Mouse (Mus musculus) adrenal gland, postnatal 25 days (tissue): ENCODE measurements around the gene Olfr530. TPM values are rescaled to one million over a fixed set of nuclear protein-coding genes. Genes with fewer than 3 reads are reported as not detected.

ENCODE experiments used
- DNase-seq: peaks from one replicate; pipeline ENCODE4 v3.0.0; 2021; ENCODE audit warnings: mixed read lengths
- long read RNA-seq: library from polyadenylated mRNA; stranded (forward); transcript quantifications from one replicate; pipeline ENCODE4 v2.0.0, GENCODE M21; 2021
- total RNA-seq: library from RNA; stranded (reverse); gene quantifications from 2 replicates; pipeline ENCODE4 v1.2.3, GENCODE M21; 2021

The Olfr530 gene
- not detected in 2 replicates for total RNA-seq
- long read RNA-seq = 0 reads

DNA sequence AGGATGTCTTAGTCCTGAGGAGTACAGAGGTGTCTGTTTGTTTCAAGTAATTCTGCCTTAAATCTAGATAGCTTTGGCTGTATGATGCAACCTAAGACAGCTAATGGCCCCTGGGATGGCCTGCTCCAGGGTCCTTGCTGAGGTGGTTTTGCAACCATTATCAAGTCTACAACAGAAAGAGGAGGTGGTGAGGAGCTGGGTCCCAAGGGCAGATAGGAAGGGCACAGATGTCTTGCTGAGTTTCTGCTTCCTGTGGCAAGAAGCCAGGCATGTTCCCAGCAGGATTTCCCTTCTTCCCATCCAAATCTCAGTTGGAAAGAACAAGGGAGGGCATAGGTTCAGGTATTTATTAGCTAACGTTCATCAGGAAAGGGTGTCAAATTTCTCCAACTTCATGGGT is at the start of gene Olfr530:
Gene Olfr530 (minus strand): TSS at position 101 of the 400 bp plus-strand sequence.
- DNase-seq = no peak

DNA sequence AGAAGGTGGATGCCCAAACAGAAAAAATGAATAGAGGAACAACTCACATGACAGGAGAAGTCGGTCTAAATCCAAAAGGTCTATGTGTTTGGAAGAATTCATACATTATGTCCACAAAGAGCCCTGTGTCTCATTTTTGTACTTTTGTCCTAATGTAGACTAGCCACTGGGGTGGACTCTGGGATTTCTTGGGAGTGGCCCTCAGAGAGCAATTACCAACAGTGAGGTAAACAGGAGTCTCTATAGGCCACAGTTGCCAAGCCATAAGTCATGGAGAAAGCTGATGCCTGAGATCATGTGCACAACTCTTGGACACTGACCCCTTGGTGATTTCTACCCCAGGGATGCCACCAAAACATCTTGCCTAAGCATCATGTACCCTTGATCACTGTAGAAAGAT is 45.4 kb upstream of the Olfr530 start, which contains the start of gene Olfr532:
Gene Olfr532 (minus strand): TSS at position 101 of the 400 bp plus-strand sequence.
- DNase-seq = no peak

DNA sequence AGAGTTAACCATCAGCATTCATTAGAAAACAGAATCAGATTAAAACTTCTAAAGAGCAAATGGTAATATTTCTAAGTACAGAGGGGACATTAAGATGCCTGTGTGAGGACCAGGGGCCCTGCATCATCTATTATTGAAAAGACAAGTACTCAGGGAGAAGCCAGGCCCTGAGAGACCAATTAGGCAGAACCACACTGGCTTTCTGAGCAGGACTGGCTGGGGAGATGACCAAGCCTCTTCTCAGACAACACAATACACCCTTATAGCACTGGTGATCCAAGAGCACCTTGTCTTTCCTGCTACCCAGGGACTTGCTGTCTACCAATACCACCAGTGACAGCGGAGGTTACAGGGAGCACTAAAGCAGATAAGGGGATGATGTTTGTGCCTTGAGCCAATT is 26.7 kb upstream of the Olfr530 start, which contains the start of gene Olfr531:
Gene Olfr531 (minus strand): TSS at position 101 of the 400 bp plus-strand sequence.
- no peak for DNase-seq

DNA sequence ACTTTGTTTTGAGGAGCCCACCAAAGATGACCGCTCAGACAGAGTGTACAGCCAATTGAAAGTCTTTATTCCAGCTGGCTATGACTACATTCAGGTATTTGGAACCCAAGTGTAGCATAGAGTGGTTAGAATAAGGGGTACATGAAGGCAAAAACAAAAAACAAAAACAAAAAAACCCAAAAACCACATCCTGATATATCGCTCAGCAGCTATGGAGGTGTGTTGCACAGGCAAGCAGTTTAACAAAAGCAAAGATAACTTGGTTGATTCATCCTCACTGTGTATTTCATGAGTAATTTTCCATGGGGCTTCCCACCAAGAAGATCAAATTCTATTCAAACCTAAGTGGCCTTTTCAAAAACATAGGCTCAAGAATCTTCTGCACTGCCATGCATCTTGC is 780 bp upstream of the Olfr530 start:
- no peak for DNase-seq

DNA sequence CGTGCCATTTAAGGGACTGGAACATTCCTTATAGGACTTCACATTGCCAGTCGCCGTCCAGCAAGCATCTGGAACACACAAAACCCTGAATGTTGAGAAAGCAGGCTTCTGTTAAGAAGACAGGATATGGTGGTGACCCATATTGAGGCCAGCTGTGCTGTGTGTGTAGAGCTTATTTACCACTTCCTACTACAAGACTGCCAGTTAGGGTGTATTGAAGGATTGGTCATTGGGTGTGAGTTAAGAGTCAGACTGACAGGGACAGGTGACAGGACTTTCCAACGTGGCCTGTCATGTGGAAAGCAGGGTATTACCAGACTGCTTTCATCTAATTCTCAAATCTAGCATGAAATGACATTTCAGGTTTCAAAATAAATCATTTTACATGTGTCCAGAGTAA is 1.8 kb downstream of the Olfr530 start:
- DNase-seq = no peak

DNA sequence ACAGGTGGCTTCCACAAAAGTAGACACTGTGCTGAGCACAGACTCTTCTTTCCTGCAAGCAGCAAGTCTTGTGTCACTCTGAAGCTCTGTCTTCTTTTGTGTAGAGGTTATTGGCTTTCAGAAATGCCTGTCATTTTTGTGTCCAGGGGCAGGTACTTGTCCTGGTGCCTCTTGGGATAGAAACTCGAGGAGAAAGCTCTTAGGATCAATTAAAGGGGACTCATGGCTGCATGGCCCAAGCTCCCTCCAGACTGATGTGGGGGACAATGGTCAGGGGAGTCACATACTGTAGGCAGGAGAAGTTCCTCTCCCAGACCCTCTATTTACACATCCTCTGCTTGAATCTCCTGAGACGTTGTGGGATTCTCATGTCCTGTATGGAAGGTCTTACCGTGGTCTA is 14.6 kb downstream of the Olfr530 start, which contains the start of gene Olfr60:
Gene Olfr60 (minus strand): TSS at position 101 of the 400 bp plus-strand sequence.
- no peak for DNase-seq

DNA sequence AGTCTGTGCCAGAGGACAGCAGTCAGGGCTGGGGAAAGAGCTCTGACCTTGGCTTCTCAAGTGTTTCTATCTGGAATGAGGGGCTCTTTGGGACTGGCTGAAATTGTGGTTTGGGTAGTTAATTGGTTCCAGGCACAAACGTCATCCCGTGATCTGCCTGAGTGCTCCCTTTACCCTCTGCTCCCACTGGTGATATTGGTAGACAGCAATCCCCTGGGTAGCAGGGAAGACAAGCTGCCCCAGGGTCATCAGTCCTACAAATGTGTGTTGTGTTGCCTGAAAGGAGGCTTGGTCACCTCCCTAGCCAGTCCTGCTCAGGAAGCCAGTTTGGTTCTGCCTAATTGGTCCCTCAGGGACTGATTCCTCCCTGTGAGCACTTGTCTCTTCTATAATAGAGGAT is 42.4 kb downstream of the Olfr530 start, which contains the start of gene Olfr527:
Gene Olfr527 (plus strand): TSS at position 301 of the 400 bp plus-strand sequence.
- DNase-seq = no peak

DNA sequence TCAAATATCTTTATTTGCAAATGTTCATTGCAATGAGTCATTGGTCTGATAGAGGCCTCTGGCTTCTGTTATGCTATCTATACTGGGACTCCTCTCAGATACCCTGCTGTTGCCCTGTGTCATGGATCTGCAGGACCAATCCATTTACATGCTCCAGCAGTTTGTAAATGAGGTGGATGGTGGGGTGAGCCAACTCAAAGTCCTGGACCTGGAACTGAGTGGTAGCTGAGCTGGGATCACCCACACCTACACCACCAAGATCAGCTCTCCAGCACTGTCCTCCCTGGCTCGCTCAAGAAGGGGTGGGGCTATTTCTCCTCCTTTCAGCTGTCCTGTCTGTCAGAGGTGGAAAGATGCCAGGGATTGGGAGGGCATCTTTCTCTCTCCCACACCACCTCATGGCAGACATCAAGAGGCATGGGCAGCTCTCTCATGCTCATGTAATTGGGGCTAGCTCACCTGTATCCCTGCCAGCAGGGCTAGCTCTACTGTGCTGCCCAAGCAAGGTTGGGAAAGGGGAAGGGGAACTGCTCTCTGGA is 46.3 kb downstream of the Olfr530 start:
- DNase-seq = no peak

Other genes with a start within 250 kb of the Olfr530 start
- 35.9 and 39.5 TPM in 2 replicates for gene Mtg1, start 238.8 kb downstream of the Olfr530 start, total RNA-seq
- gene Sprn, start 221.5 kb downstream of the Olfr530 start, total RNA-seq = 0.76 and 0.79 TPM in 2 replicates
- not detected in 2 replicates for gene Olfr522, start 211.6 kb downstream of the Olfr530 start, total RNA-seq
- not detected in 2 replicates for gene Olfr523, start 203.1 kb downstream of the Olfr530 start, total RNA-seq
- not detected in 2 replicates for gene Olfr524, start 170.4 kb downstream of the Olfr530 start, total RNA-seq
- not detected in 2 replicates for gene Cd163l1, start 158.1 kb downstream of the Olfr530 start, total RNA-seq
- not detected in 2 replicates for gene 5830411N06Rik, start 129.0 kb downstream of the Olfr530 start, total RNA-seq
- gene Olfr525, start 55.5 kb downstream of the Olfr530 start, total RNA-seq = not detected in 2 replicates
- gene Olfr527, start 42.3 kb downstream of the Olfr530 start, total RNA-seq = not detected in 2 replicates
- gene Olfr60, start 14.7 kb downstream of the Olfr530 start, total RNA-seq = not detected in 2 replicates
- gene Olfr531, start 26.6 kb upstream of the Olfr530 start, total RNA-seq = not detected in 2 replicates
- not detected in 2 replicates for gene Olfr532, start 45.3 kb upstream of the Olfr530 start, total RNA-seq
- not detected in 2 replicates for gene Olfr533, start 87.0 kb upstream of the Olfr530 start, total RNA-seq
- not detected in 2 replicates for gene Olfr535, start 107.9 kb upstream of the Olfr530 start, total RNA-seq
- not detected in 2 replicates for gene Olfr536, start 131.1 kb upstream of the Olfr530 start, total RNA-seq
- gene Olfr538, start 191.6 kb upstream of the Olfr530 start, total RNA-seq = not detected in 2 replicates
- not detected in 2 replicates for gene Olfr46, start 224.9 kb upstream of the Olfr530 start, total RNA-seq